Mouse (Mus musculus) embryo, embryonic 10.5 days (tissue): ENCODE measurements at regions not wholly inside any gene's neighbourhood (a gene's known extent, or its start where the extent isn't known, plus 50 kb on each side); places are given as distances from the start of the nearest gene placed in this dataset.

Source experiments
- DNase-seq: peaks from one replicate; pipeline ENCODE4 v3.0.0-alpha.2; 2015; ENCODE audit warnings: low spot score

GRCm38 (mm10) chr13:37660083-37660482 is 118.1 kb upstream of the Rreb1 start:
- DNase-seq = no peak

GRCm38 (mm10) chr13:37660668-37661067 is 117.5 kb upstream of the Rreb1 start:
- no peak for DNase-seq

- DNase-seq = no peak
These were observed 114.1 kb upstream of the Rreb1 start for GRCm38 (mm10) chr13:37664116-37664515.

- DNase-seq = no peak
These were observed 111.8 kb upstream of the Rreb1 start for GRCm38 (mm10) chr13:37666207-37667003.

- DNase-seq = no peak
These were observed 110.8 kb upstream of the Rreb1 start for GRCm38 (mm10) chr13:37667386-37667785.

- no peak for DNase-seq
These were observed 110.3 kb upstream of the Rreb1 start for GRCm38 (mm10) chr13:37667871-37668270.

- DNase-seq = no peak
These were observed 107.1 kb upstream of the Rreb1 start for GRCm38 (mm10) chr13:37671109-37671508.

- DNase-seq = no peak
These were observed 103.4 kb upstream of the Rreb1 start for GRCm38 (mm10) chr13:37674676-37675350.

GRCm38 (mm10) chr13:37675718-37676117 is 102.5 kb upstream of the Rreb1 start:
- no peak for DNase-seq

GRCm38 (mm10) chr13:37676912-37677311 is 101.3 kb upstream of the Rreb1 start:
- no peak for DNase-seq

GRCm38 (mm10) chr13:37678251-37678650 is 99.9 kb upstream of the Rreb1 start:
- no peak for DNase-seq

GRCm38 (mm10) chr13:37678772-37679171 is 99.4 kb upstream of the Rreb1 start:
- no peak for DNase-seq

GRCm38 (mm10) chr13:37680837-37681619 is 97.2 kb upstream of the Rreb1 start:
- DNase-seq = peak; percentile 26

- no peak for DNase-seq
These were observed 95.0 kb upstream of the Rreb1 start for GRCm38 (mm10) chr13:37683045-37683679.

GRCm38 (mm10) chr13:37685617-37686016 is 92.6 kb upstream of the Rreb1 start:
- no peak for DNase-seq

GRCm38 (mm10) chr13:37686109-37686508 is 92.1 kb upstream of the Rreb1 start:
- no peak for DNase-seq

- DNase-seq = no peak
These were observed 88.9 kb upstream of the Rreb1 start for GRCm38 (mm10) chr13:37689127-37689777.

- no peak for DNase-seq
These were observed 86.2 kb upstream of the Rreb1 start for GRCm38 (mm10) chr13:37691855-37692445.

GRCm38 (mm10) chr13:37693617-37694016 is 84.6 kb upstream of the Rreb1 start:
- no peak for DNase-seq

- no peak for DNase-seq
These were observed 73.7 kb upstream of the Rreb1 start for GRCm38 (mm10) chr13:37704475-37704874.

- no peak for DNase-seq
These were observed 72.7 kb upstream of the Rreb1 start for GRCm38 (mm10) chr13:37705482-37705881.
